In genomic region chr16:57606444-57607227, GRCm38 (mm10) we compare ENCODE assay signal across 8 mouse cellular contexts. TPM values are rescaled to one million over a fixed set of nuclear protein-coding genes. Genes with fewer than 3 reads are reported as not detected.
DNase-seq lines count a peak whose midpoint lies in the region; ATAC-seq lines count a peak whose summit lies in the region.

Gene Cmss1 (minus strand): TSS chr16:57606864.

- peak within 1 kb of the TSS; percentile 94 for H3K4me2 ChIP-seq in heart, embryonic 13.5 days
- H3K4me2 ChIP-seq in liver, embryonic 12.5 days = peak within 1 kb of the TSS; percentile 85
- H3K4me2 ChIP-seq in stomach, embryonic 15.5 days = peak within 1 kb of the TSS; percentile 70

- WGBS in heart, embryonic 13.5 days = under 1% methylated on average over 64 of the region's 64 CpGs
- WGBS in liver, embryonic 12.5 days (ENCODE audit: insufficient replicate concordance) = under 1% methylated on average over 64 of the region's 64 CpGs
- under 1% methylated on average over 64 of the region's 64 CpGs for WGBS in stomach, embryonic 15.5 days

- H3K4me1 ChIP-seq in heart, embryonic 13.5 days = peaks cover 16% of the 10 kb centered on the region
- H3K4me1 ChIP-seq in liver, embryonic 12.5 days = peaks cover 19% of the 10 kb centered on the region
- peaks cover 5% of the 10 kb centered on the region for H3K4me1 ChIP-seq in stomach, embryonic 15.5 days

- no peaks in the 10 kb centered on the region for H3K27me3 ChIP-seq in heart, embryonic 13.5 days (replicated peaks)
- no peaks in the 10 kb centered on the region for H3K27me3 ChIP-seq in liver, embryonic 12.5 days (replicated peaks)
- no peaks in the 10 kb centered on the region for H3K27me3 ChIP-seq in stomach, embryonic 15.5 days (replicated peaks)

- no peaks in the 10 kb centered on the region for H3K36me3 ChIP-seq in heart, embryonic 13.5 days
- H3K36me3 ChIP-seq in liver, embryonic 12.5 days = no peaks in the 10 kb centered on the region
- H3K36me3 ChIP-seq in stomach, embryonic 15.5 days = no peaks in the 10 kb centered on the region

- no peaks in the 10 kb centered on the region for H3K9me3 ChIP-seq in heart, embryonic 13.5 days
- H3K9me3 ChIP-seq in liver, embryonic 12.5 days (replicated peaks) = no peaks in the 10 kb centered on the region
- H3K9me3 ChIP-seq in stomach, embryonic 15.5 days = no peaks in the 10 kb centered on the region

- H3K9ac ChIP-seq in heart, embryonic 13.5 days = peak within 1 kb of the TSS; percentile 86
- H3K9ac ChIP-seq in liver, embryonic 12.5 days = peak within 1 kb of the TSS; percentile 79
- peak within 1 kb of the TSS; percentile 69 for H3K9ac ChIP-seq in stomach, embryonic 15.5 days

- ATAC-seq in erythroid progenitor cell, adult 5-6 weeks (replicated peaks; ENCODE audit: low FRiP score, poor library complexity, severe bottlenecking) = peak; percentile 95
- peak; percentile 82 for ATAC-seq in heart, embryonic 13.5 days (ENCODE audit: extremely low read depth, insufficient number of reproducible peaks, low FRiP score, low TSS enrichment)
- peak; percentile 90 for ATAC-seq in liver, embryonic 12.5 days
- ATAC-seq in stomach, embryonic 15.5 days (ENCODE audit: insufficient read depth, low FRiP score, low read depth) = peak; percentile 85

- peak; percentile 92 for DNase-seq in CD4-positive helper T cell, adult 2 months (ENCODE audit: low read depth, low spot score)
- DNase-seq in brain, embryonic 18.5 days (ENCODE audit: low read depth, low spot score) = peak; percentile 60
- peak; percentile 92 for DNase-seq in kidney, postnatal 10 days
- peak; percentile 83 to 85 for DNase-seq in natural killer cell, adult 2 months (ENCODE audit: low spot score in 2 of 2)

- H3K4me3 ChIP-seq in heart, embryonic 13.5 days = peak within 1 kb of the TSS; percentile 82
- H3K4me3 ChIP-seq in liver, embryonic 12.5 days = peak within 1 kb of the TSS; percentile 83
- H3K4me3 ChIP-seq in stomach, embryonic 15.5 days (replicated peaks) = peak within 1 kb of the TSS; percentile 97

- peak within 1 kb of the TSS; percentile 48; the same call in 1 of the 2 replicates for H3K27ac ChIP-seq in heart, embryonic 13.5 days (replicated peaks)
- peak within 1 kb of the TSS; percentile 66 for H3K27ac ChIP-seq in liver, embryonic 12.5 days
- H3K27ac ChIP-seq in stomach, embryonic 15.5 days = peak within 1 kb of the TSS; percentile 73; the same call in 1 of the 2 replicates

RNA-seq across cellular contexts. Expression of gene Cmss1, which starts in this region (rescaled TPM):
- 2.2 and 8.4 TPM in 2 replicates for total RNA-seq in erythroid progenitor cell, adult 5-6 weeks (2015; ENCODE audit: low replicate concordance)
- total RNA-seq in erythroid progenitor cell, adult 5-6 weeks (2017; ENCODE audit: low replicate concordance) = 9.1 TPM in 1 of 2 replicates, not detected in the other
- polyA plus RNA-seq in heart, embryonic 13.5 days (2015; fragmentation: Nextera tagmentation; extraction: Ambion mirVana) = 32.2 and 33.9 TPM in 2 replicates
- 44.4 and 47.6 TPM in 2 replicates for polyA plus RNA-seq in liver, embryonic 12.5 days (2016; fragmentation: Nextera tagmentation; extraction: Ambion mirVana)
- 45.0 and 45.8 TPM in 2 replicates for polyA plus RNA-seq in stomach, embryonic 15.5 days (2015; fragmentation: Nextera tagmentation; extraction: Ambion mirVana)

Comparison
In these comparisons a context has a peak if more than half of its experiments do, and no peak if none do; other contexts are left out.
1. Peak in every context shown above with its lines: DNase-seq, ATAC-seq, H3K4me3 ChIP-seq and H3K27ac ChIP-seq.